Mouse (Mus musculus) lung, postnatal 0 days (tissue): ENCODE results near the gene Zfp652.

Experiments
- CTCF ChIP-seq: IDR thresholded peaks from 2 replicates; pipeline ENCODE4 v1.5.1; 2016; ENCODE audit warnings: antibody characterized with exemption, mild to moderate bottlenecking
- EP300 ChIP-seq: IDR thresholded peaks from 2 replicates; pipeline ENCODE4 v1.6.1; 2016; ENCODE audit warnings: antibody characterized with exemption, mild to moderate bottlenecking, control low read depth

DNA sequence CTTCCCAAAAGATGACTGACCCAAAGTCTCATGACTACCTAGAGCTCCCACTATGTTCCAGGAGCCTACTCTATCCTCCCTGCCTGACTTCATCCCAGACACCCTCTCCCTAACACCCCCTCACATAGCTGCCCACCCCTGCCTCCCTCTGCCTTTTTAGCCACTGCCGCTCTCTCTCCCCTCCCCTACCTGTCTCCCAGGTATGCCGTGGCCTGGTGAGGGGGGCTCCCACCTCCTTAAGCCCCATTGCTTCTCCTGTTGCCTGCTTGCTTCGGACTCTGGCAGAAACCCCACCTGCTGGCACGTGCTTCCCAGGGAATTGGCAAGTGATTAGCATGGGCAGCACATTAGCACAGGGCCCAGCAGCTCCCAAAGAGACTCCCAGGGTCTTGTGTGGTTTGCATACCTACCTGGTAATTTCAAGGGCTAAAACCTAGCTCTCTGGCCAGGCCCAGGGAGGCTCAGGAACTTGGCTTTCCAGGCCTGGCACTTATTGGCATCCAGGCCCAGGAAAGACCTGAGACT lies 117.1 kb downstream of the Zfp652 start:
- no peak for TF ChIP-seq CTCF
- TF ChIP-seq EP300, result no peak
